Mouse (Mus musculus): Measurements from ENCODE around the gene Tfpi. TPM values are rescaled to one million over a fixed set of nuclear protein-coding genes. Genes with fewer than 3 reads are reported as not detected.
A peak's percentile ranks its signal among the peaks of the same experiment; 100 is the strongest.

Tfpi gene
- polyA plus RNA-seq, 1 experiment from 2014 or later = 76.3 TPM

DNA sequence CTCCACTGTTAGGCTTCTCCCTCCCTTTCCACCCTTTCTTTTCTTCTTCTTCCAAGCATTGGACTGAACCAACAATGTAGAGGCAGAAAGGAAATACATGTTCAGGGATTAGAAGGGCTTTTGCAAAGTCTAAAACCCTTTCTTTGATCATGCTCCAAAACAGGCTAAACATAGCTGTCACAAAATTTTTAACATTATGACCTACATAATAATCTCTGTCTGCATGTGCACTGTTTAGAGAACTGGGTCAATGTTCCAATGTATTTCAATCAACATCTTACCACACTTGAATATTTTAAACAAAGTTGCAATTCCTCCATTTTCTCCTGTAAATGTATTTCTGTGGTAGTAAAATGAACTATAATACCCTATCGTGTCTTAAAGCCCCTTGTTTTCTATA is 31.1 kb downstream of the Tfpi start:
- H3K27me3 ChIP-seq (ENCODE audit: control insufficient read depth, insufficient read depth, low read length) = no peaks in the 10 kb centered on the region
- H3K9me3 ChIP-seq (replicated peaks; ENCODE audit: control insufficient read depth, low read length) = no peaks in the 10 kb centered on the region
- no peak for ATAC-seq (replicated peaks; ENCODE audit: insufficient number of reproducible peaks, low FRiP score, low TSS enrichment)
- H3K4me2 ChIP-seq = no peak overlapping the region
- H3K4me3 ChIP-seq (ENCODE audit: low read depth, low read length) = no peak overlapping the region
- H3K27ac ChIP-seq (ENCODE audit: low read depth, low read length) = no peak overlapping the region
- no peaks in the 10 kb centered on the region for H3K4me1 ChIP-seq (ENCODE audit: control insufficient read depth, insufficient read depth, low read length)
- no peaks in the 10 kb centered on the region for H3K36me3 ChIP-seq (ENCODE audit: control insufficient read depth, insufficient read depth, low read length)
- H3K9ac ChIP-seq (ENCODE audit: low read depth, low read length) = no peak overlapping the region
- 53% methylated on average over 1 of the region's 1 CpGs for WGBS (ENCODE audit: insufficient replicate concordance)

DNA sequence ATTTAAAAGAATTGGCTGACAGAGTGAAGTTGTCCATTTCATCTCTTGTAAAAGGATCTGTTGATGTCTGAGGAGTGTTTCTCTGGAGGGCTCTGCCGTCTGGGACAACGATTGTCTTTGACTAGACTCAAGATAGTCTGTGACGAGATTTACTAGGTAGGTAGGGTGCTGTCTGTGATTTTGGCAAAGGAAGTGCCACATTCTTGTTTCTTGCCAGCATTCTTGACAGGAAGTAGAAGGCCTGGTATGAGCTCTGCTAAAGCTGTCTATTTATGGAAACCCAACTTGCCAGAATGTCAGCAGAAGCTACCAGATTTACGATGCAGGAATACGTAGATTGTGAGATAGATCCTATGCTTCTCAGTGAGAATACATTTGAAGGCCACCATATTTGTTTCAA is 34.6 kb downstream of the Tfpi start:
- no peaks in the 10 kb centered on the region for H3K4me1 ChIP-seq (ENCODE audit: control insufficient read depth, insufficient read depth, low read length)
- no peak overlapping the region for H3K9ac ChIP-seq (ENCODE audit: low read depth, low read length)
- H3K4me3 ChIP-seq (ENCODE audit: low read depth, low read length) = no peak overlapping the region
- no peaks in the 10 kb centered on the region for H3K27me3 ChIP-seq (ENCODE audit: control insufficient read depth, insufficient read depth, low read length)
- H3K36me3 ChIP-seq (ENCODE audit: control insufficient read depth, insufficient read depth, low read length) = no peaks in the 10 kb centered on the region
- 66% methylated on average over 5 of the region's 5 CpGs for WGBS (ENCODE audit: insufficient replicate concordance)
- H3K27ac ChIP-seq (ENCODE audit: low read depth, low read length) = no peak overlapping the region
- H3K4me2 ChIP-seq = no peak overlapping the region
- ATAC-seq (replicated peaks; ENCODE audit: insufficient number of reproducible peaks, low FRiP score, low TSS enrichment) = no peak
- no peaks in the 10 kb centered on the region for H3K9me3 ChIP-seq (replicated peaks; ENCODE audit: control insufficient read depth, low read length)

DNA sequence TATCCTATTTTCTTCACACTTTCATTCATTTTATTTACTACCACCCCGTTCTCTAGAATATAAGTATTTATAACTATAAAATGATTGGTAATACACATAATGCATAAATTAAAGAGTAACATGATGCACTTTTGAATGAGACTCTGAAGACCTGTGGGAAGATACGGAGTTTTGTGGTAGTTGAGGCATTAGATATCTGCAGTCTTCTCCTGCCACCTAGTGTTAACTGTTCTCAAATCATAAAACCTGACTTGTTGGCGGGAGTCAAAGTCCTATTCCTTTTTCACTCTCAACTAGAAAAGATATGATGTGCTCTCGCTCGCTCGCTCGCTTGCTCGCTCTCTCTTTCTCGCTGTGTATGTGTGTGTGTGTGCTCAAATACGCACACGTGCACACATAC is 46.9 kb downstream of the Tfpi start:
- H3K27me3 ChIP-seq (ENCODE audit: control insufficient read depth, insufficient read depth, low read length) = no peaks in the 10 kb centered on the region
- no peak for ATAC-seq (replicated peaks; ENCODE audit: insufficient number of reproducible peaks, low FRiP score, low TSS enrichment)
- WGBS (ENCODE audit: insufficient replicate concordance) = 46% methylated on average over 11 of the region's 11 CpGs
- H3K27ac ChIP-seq (ENCODE audit: low read depth, low read length) = no peak overlapping the region
- H3K4me3 ChIP-seq (ENCODE audit: low read depth, low read length) = no peak overlapping the region
- no peaks in the 10 kb centered on the region; the same call in 1 of the 2 replicates for H3K4me1 ChIP-seq (ENCODE audit: control insufficient read depth, insufficient read depth, low read length)
- H3K36me3 ChIP-seq (ENCODE audit: control insufficient read depth, insufficient read depth, low read length) = no peaks in the 10 kb centered on the region
- H3K4me2 ChIP-seq = no peak overlapping the region
- no peaks in the 10 kb centered on the region for H3K9me3 ChIP-seq (replicated peaks; ENCODE audit: control insufficient read depth, low read length)
- H3K9ac ChIP-seq (ENCODE audit: low read depth, low read length) = no peak overlapping the region

DNA sequence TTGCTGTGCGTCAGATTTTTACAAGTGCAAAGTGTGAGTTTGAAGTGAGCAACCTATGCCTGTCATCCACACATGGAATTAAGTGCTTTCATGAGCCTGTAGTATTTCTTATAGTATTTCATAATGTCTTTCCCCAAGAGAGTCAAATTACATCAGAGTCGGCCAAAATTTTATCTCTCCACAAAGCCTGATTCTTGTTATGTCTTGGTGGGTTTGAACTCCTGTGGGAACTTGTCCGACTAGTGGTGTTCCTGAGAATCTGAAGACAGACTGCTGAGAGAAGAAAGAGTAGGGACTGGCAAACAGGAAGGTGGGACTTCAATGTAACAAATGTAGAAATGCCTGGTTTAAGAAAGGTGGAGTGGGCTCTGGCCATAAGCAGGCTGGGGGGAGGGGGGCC is 47.7 kb downstream of the Tfpi start:
- ATAC-seq (replicated peaks; ENCODE audit: insufficient number of reproducible peaks, low FRiP score, low TSS enrichment) = no peak
- Histone ChIP-seq H3K4me2 (no peak overlapping the region), H3K4me1 (ENCODE audit: control insufficient read depth, insufficient read depth, low read length) (no peaks in the 10 kb centered on the region; the same call in 1 of the 2 replicates), H3K9me3 (replicated peaks; ENCODE audit: control insufficient read depth, low read length) (no peaks in the 10 kb centered on the region), H3K9ac (ENCODE audit: low read depth, low read length) (no peak overlapping the region), H3K4me3 (ENCODE audit: low read depth, low read length) (no peak overlapping the region), H3K36me3 (ENCODE audit: control insufficient read depth, insufficient read depth, low read length) (no peaks in the 10 kb centered on the region), H3K27ac (ENCODE audit: low read depth, low read length) (no peak overlapping the region), H3K27me3 (ENCODE audit: control insufficient read depth, insufficient read depth, low read length) (no peaks in the 10 kb centered on the region)
- 55% methylated on average over 3 of the region's 3 CpGs for WGBS (ENCODE audit: insufficient replicate concordance)

DNA sequence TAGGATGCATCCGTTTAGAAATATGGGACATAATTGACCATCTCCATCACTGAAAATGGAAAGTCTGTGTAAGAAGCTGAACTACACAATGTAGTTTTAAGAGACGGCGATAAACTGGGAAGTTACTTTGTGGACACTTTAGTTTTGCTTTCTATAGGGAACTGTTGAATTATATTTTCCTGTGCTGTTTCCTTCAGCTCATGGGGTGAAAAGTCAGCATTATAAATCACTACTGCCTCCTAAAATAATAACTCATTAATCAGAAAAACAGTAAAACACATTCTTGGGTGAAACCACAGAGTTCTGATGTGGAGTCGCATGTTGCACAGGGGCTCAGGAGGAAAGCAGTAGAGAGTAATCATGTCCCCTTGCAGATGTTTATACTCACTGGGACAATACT is 50.0 kb downstream of the Tfpi start:
- Histone ChIP-seq H3K36me3 (ENCODE audit: control insufficient read depth, insufficient read depth, low read length) (no peaks in the 10 kb centered on the region), H3K4me2 (no peak overlapping the region), H3K9ac (ENCODE audit: low read depth, low read length) (no peak overlapping the region), H3K9me3 (replicated peaks; ENCODE audit: control insufficient read depth, low read length) (no peaks in the 10 kb centered on the region), H3K4me1 (ENCODE audit: control insufficient read depth, insufficient read depth, low read length) (no peaks in the 10 kb centered on the region; the same call in 1 of the 2 replicates), H3K27ac (ENCODE audit: low read depth, low read length) (no peak overlapping the region), H3K27me3 (ENCODE audit: control insufficient read depth, insufficient read depth, low read length) (no peaks in the 10 kb centered on the region), H3K4me3 (ENCODE audit: low read depth, low read length) (no peak overlapping the region)
- ATAC-seq (replicated peaks; ENCODE audit: insufficient number of reproducible peaks, low FRiP score, low TSS enrichment) = no peak
- 80% methylated on average over 4 of the region's 4 CpGs for WGBS (ENCODE audit: insufficient replicate concordance)

DNA sequence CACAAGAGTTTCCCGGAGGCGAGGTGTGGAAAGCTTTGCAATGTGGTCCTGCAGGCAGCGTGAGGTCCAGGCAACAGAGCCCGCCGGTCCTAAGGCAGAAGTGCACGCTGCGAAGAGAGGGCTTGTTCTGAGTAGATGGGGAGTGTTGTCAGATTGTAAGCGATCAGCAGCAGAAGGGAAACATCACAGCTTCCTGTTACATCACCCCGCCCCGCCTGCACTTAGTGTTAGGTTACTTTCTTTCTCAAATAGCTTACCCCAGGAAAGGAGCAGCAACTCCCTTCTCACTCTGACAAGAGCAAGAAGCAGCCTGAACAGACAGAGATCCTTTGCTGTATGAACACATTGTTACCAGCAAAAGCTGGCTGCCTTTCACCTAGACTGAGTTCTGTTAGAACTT is 51.4 kb downstream of the Tfpi start, which contains the start of gene Calcrl:
Gene Calcrl, minus strand, starts transcription at position 274 of the 400 bp plus-strand sequence.
- under 1% methylated on average over 10 of the region's 10 CpGs for WGBS (ENCODE audit: insufficient replicate concordance)

DNA sequence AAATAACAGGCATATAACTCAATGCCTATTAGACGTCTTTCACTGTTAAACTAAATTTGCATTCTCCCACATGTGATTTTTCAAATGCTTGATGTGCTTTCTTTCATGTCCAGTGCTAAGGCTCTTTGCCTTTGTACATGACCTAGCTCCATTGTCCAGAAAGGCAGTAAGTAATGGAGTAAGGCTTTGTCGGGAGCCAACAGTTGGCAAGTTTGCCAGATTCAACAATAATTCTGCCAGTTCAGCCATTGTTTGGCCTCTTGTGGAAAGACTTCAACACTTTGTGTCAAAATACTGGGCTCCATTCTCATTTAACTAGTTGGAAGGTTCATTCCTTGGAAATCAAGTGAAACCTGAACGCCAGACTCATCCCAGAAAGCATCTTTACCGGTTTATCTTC is 60.1 kb downstream of the Tfpi start:
- H3K9ac ChIP-seq (ENCODE audit: low read depth, low read length) = no peak overlapping the region
- no peak overlapping the region for H3K4me3 ChIP-seq (ENCODE audit: low read depth, low read length)
- no peak for ATAC-seq (replicated peaks; ENCODE audit: insufficient number of reproducible peaks, low FRiP score, low TSS enrichment)
- H3K4me1 ChIP-seq (ENCODE audit: control insufficient read depth, insufficient read depth, low read length) = no peaks in the 10 kb centered on the region
- H3K36me3 ChIP-seq (ENCODE audit: control insufficient read depth, insufficient read depth, low read length) = no peaks in the 10 kb centered on the region
- no peaks in the 10 kb centered on the region for H3K27me3 ChIP-seq (ENCODE audit: control insufficient read depth, insufficient read depth, low read length)
- no peak overlapping the region for H3K4me2 ChIP-seq
- 82% methylated on average over 4 of the region's 4 CpGs for WGBS (ENCODE audit: insufficient replicate concordance)
- no peaks in the 10 kb centered on the region for H3K9me3 ChIP-seq (replicated peaks; ENCODE audit: control insufficient read depth, low read length)
- no peak overlapping the region for H3K27ac ChIP-seq (ENCODE audit: low read depth, low read length)

More for the DNA sequence above, 51.4 kb downstream of the Tfpi start, which contains the start of gene Calcrl:
- Histone ChIP-seq H3K36me3 (ENCODE audit: control insufficient read depth, insufficient read depth, low read length) (no peaks in the 10 kb centered on the region), H3K4me1 (ENCODE audit: control insufficient read depth, insufficient read depth, low read length) (no peaks in the 10 kb centered on the region; the same call in 1 of the 2 replicates), H3K9me3 (replicated peaks; ENCODE audit: control insufficient read depth, low read length) (no peaks in the 10 kb centered on the region), H3K27me3 (ENCODE audit: control insufficient read depth, insufficient read depth, low read length) (no peaks in the 10 kb centered on the region), H3K27ac (ENCODE audit: low read depth, low read length) (peak within 1 kb of the TSS; percentile 74), H3K9ac (ENCODE audit: low read depth, low read length) (peak within 1 kb of the TSS; percentile 62), H3K4me2 (peak within 1 kb of the TSS; percentile 66), H3K4me3 (ENCODE audit: low read depth, low read length) (peak within 1 kb of the TSS; percentile 43)
- peak; percentile 82 for ATAC-seq (replicated peaks; ENCODE audit: insufficient number of reproducible peaks, low FRiP score, low TSS enrichment)

DNA sequence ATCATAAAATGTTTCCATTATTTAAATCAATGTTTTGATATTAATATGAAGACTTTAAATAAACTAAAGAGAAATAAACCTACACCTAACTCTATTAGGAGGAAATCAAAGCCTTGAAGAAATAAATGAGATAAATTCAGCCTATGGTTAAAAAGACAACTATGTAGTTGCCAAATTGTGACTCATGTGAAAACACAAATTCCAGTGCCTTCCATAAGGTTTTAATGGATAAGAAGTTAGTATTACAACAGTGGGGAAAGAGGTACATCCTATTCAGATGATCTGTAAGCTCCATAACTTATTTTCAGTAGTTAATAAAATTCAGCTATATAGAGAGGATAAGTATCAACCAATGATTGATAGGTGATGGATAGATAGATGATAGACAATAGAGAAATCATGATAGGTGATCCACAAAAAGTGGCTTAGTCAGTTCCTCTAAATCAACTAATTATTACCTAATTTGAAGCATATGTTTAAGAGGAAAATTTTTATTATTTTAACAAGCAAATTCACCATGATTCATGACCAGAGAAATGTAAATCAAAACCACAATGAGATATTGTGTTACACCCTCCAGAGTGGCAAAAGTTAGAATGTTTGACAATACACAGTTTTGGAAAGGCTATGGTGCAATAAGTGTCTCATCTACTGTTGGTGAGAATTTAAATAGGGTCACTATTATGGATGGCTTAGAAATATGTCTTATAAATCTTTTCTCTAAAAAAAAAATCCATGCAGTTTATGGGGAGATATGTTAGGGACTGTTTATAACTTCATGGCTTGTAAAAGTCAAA is 66.6 kb downstream of the Tfpi start:
- no peak overlapping the region for H3K4me3 ChIP-seq (ENCODE audit: low read depth, low read length)
- no peaks in the 10 kb centered on the region for H3K27me3 ChIP-seq (ENCODE audit: control insufficient read depth, insufficient read depth, low read length)
- no peaks in the 10 kb centered on the region for H3K4me1 ChIP-seq (ENCODE audit: control insufficient read depth, insufficient read depth, low read length)
- no peak overlapping the region for H3K27ac ChIP-seq (ENCODE audit: low read depth, low read length)
- H3K36me3 ChIP-seq (ENCODE audit: control insufficient read depth, insufficient read depth, low read length) = no peaks in the 10 kb centered on the region
- H3K9ac ChIP-seq (ENCODE audit: low read depth, low read length) = no peak overlapping the region
- H3K4me2 ChIP-seq = no peak overlapping the region
- no peak for ATAC-seq (replicated peaks; ENCODE audit: insufficient number of reproducible peaks, low FRiP score, low TSS enrichment)
- no peaks in the 10 kb centered on the region for H3K9me3 ChIP-seq (replicated peaks; ENCODE audit: control insufficient read depth, low read length)

DNA sequence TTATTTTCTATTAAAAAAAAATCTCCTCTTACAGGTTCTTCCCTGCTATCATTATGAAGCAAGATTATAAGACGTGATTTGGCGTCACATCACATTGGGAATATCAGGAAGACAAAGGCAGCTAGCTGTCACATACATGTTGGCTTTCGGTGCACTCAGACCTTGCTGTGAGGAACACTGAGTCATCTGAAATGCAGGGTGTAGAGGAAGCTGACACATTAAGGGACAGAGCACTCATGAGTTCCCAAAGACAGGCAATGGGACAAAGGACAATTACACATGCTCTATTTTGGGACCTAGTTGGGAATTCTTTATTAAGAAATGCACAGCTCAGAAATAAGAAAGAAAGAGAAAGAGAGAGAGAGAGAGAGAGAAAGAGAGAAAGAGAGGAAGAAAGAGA is 71.7 kb downstream of the Tfpi start:
- H3K27me3 ChIP-seq (ENCODE audit: control insufficient read depth, insufficient read depth, low read length) = no peaks in the 10 kb centered on the region
- H3K4me2 ChIP-seq = no peak overlapping the region
- WGBS (ENCODE audit: insufficient replicate concordance) = 78% methylated on average over 3 of the region's 3 CpGs
- H3K9me3 ChIP-seq (replicated peaks; ENCODE audit: control insufficient read depth, low read length) = no peaks in the 10 kb centered on the region
- no peak overlapping the region for H3K4me3 ChIP-seq (ENCODE audit: low read depth, low read length)
- no peak for ATAC-seq (replicated peaks; ENCODE audit: insufficient number of reproducible peaks, low FRiP score, low TSS enrichment)
- no peak overlapping the region for H3K27ac ChIP-seq (ENCODE audit: low read depth, low read length)
- H3K9ac ChIP-seq (ENCODE audit: low read depth, low read length) = no peak overlapping the region
- no peaks in the 10 kb centered on the region for H3K36me3 ChIP-seq (ENCODE audit: control insufficient read depth, insufficient read depth, low read length)
- H3K4me1 ChIP-seq (ENCODE audit: control insufficient read depth, insufficient read depth, low read length) = no peaks in the 10 kb centered on the region

All from heart, embryonic 11.5 days (tissue).